Mouse (Mus musculus) T-helper 17 cell (primary cell): ENCODE data around the gene Fmo5.

ENCODE experiments used
- in situ Hi-C, 2 experiments: fragments of 300-600 bp; cut with MboI, MseI; formaldehyde crosslinking; loops; 1 replicate in 1 of 2; 2 replicates in 1 of 2; pipeline ENCODE4 v1.15.1; 2025; ENCODE audit warnings: high pct_unique_total_duplicates in 2 of 2

Fmo5 gene

GRCm38 (mm10) chr3:97680631-97681320, 52.2 kb downstream of the Fmo5 start:
- in situ Hi-C loops = loop anchor here (5.0 kb wide), 2 partner anchors 87 to 202 kb away; no protein-coding TSS in a partner anchor

- in situ Hi-C loops = loop anchor here (5.0 kb wide), 2 partner anchors 86 to 201 kb away; no protein-coding TSS in a partner anchor
Measured at GRCm38 (mm10) chr3:97681321-97682158, 52.9 kb downstream of the Fmo5 start.

DNA sequence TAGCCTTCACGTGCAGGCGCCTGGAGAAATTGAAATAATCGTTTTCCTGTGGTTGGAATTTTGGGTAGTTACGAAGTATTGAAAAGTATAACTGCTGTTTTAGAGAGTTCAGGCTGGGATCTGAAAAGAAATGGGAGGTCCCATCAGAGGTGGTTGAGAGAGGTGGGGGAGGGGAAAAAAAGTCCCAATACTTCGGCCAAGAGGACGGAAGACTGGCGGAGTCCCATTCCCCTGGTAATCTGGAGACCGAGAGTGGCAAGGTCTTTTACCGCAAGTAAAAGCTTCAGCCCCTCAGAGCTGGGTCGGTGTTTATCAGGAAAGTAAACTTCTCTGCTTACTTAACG, 53.5 kb downstream of the Fmo5 start:
- in situ Hi-C loops = loop anchor here (5.0 kb wide), 2 partner anchors 85 to 200 kb away; no protein-coding TSS in a partner anchor

DNA sequence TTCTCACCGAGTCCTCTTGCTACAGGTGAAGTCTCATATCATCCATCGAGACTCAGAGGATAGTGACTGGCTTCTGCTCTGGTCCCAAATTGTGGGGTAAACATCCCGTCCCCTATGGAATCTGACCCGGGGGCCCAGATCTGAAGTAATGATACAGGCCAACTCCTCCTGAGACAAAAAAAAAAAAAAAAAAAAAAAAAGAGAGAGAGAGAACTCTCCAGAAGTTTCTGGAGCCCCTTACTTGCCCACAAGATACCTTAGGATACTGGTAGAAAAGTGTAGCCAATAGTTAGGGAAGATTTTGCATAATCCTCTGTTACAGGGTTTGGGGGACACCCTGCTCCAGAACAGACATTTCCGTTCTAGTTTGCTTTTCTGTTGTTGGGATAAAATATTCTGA, 54.0 kb downstream of the Fmo5 start:
- in situ Hi-C loops = loop anchor here (5.0 kb wide), 2 partner anchors 85 to 200 kb away; no protein-coding TSS in a partner anchor

- in situ Hi-C loops = loop anchor here (5.0 kb wide), 2 partner anchors 84 to 199 kb away; no protein-coding TSS in a partner anchor
Measured at GRCm38 (mm10) chr3:97683560-97684195, 55.1 kb downstream of the Fmo5 start.

- in situ Hi-C loops = no loop called here
Measured at GRCm38 (mm10) chr3:97686372-97687117, 57.9 kb downstream of the Fmo5 start.

DNA sequence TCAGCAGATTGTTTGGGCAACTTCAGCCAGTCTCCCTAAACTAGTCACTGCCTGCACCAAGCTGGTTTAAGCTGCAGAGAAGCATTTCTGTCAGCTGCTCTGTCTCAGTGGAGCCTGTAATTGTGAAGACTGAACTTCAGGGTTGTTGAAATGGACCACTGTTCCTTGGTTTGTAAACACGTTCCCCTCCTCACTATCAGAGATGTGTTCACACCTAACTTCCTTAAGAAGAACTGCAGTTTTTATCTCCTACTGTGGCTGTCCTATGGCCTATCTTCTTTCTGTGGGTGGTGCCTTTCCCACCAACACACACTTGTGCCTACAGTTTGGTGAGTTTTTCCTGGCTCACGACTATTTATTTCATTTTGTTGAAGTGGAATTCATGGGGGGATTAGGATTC, 60.7 kb downstream of the Fmo5 start:
- in situ Hi-C loops = no loop called here

- in situ Hi-C loops = no loop called here
Measured at GRCm38 (mm10) chr3:97690590-97690989, 62.0 kb downstream of the Fmo5 start.

DNA sequence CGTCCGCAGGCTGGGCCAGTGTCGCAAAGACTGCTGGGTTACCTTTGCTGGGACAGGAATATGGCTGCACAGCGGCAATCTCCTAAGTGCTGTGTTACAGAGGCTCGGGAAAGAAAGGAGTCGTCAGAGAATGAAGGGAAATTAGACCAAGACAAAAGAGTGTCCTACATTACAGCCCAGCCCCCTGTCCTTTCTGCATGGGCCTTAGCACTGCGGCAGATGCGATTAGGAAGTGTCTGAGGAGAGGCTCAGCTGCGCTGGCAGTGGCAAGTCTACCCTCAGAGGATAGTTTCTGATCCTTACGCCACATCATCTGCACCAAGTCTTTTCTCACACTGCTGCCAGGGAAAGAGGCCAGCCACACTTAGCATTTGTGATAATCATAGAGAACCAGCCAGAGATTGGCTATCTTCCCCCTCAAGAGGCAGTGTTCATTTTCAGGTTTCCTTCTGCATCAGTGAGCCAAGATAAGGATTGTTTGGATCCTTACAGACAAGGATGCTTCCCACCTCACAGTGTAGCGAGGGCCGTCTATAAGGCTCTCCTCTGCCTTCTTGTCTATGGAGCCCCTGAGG, 62.9 kb downstream of the Fmo5 start:
- in situ Hi-C loops = no loop called here

DNA sequence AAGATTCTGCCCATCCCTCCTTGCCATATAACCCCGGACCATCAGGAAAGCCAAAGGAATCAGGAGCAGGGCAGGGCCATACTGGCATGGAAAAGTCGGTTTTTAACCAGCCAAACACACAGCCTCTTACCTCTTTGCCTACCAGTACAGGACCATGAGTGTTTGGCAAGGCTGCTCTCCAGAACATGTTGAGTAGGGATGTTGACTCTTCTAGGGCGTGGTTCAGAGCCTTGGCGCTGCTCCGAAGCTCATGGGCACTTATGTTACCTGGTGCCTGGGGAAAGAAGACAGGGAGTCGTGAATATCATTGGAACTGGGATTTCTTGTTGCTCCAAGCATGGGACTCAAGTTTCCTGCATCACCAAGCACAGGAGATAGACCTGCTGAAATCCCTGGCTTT, 65.2 kb downstream of the Fmo5 start:
- in situ Hi-C loops = no loop called here

- in situ Hi-C loops = no loop called here
Measured at GRCm38 (mm10) chr3:97696866-97697265, 68.3 kb downstream of the Fmo5 start.

- in situ Hi-C loops = no loop called here
Measured at GRCm38 (mm10) chr3:97697291-97697690, 68.7 kb downstream of the Fmo5 start.

DNA sequence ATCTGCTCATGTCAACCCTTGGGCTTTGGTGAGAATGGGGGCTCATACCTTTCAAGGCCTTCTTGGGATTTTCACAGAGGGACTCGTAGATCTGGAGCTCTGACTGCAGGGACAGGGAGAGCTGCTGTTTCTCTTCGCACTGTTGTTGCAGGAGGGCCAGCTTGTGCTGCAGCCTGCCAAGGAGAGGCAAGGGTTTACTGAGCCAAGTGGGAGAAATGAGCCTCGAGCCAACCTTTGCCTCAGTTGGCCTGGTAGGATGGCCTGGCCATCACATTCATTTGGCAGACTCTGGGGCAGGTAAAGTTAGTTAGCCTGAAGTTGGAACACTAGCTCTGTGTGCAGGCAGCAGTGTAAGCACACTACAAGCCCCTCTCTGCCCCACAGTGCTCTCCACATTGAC, 70.5 kb downstream of the Fmo5 start:
- in situ Hi-C loops = no loop called here

- in situ Hi-C loops = no loop called here
Measured at GRCm38 (mm10) chr3:97701198-97701597, 72.6 kb downstream of the Fmo5 start.

- in situ Hi-C loops = no loop called here
Measured at GRCm38 (mm10) chr3:97702448-97703080, 74.0 kb downstream of the Fmo5 start.
